Mouse (Mus musculus): ENCODE measurements around the gene Gm5148.

DNA sequence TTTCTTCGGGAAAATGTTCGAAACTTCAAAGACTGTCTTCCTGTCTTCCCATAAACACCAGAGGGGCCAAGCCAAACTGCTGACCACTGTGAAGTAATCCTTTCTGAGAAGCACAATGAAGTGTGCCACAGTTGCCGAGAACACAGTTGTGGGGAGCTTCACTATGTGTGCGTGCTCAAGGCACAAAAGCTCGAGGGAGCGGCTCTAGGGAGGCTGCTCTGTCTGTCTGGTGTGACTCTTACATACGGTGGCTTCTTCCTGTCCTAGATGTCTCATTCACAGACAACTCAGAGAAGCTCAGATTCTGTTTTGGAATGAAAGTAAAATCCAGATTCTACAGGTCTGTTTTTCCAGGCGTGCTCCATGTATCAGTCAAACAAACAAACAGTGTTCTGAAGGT lies 48.0 kb downstream of the Gm5148 start:
- TF ChIP-seq EP300 (IDR thresholded peaks at IDR 0.05), result no peak
- TF ChIP-seq CTCF (IDR thresholded peaks at IDR 0.05), result no peak

Measured in lung, postnatal 0 days (tissue).